Mouse (Mus musculus) heart, adult 2 months (tissue): ENCODE measurements around the gene Emcn. TPM values are rescaled to one million over a fixed set of nuclear protein-coding genes. Genes with fewer than 3 reads are reported as not detected.
A peak's percentile ranks its signal among the peaks of the same experiment; 100 is the strongest.

Source experiments
- DNase-seq, 2 experiments: peaks; one replicate each; pipeline ENCODE4 v3.0.0; 2021
- H3K27ac ChIP-seq: fragments of 200-600 bp; 2 replicates; pipeline ENCODE4 v1.8.1; 2022
- H3K27me3 ChIP-seq: fragments of 200-500 bp; 2 replicates; pipeline ENCODE4 v1.6.1; 2012; ENCODE audit warnings: mild to moderate bottlenecking, low read length, inconsistent platforms, mixed read lengths; ENCODE audit not compliant: control insufficient read depth, insufficient read depth
- H3K36me3 ChIP-seq: fragments of 200-500 bp; 2 replicates; pipeline ENCODE4 v1.6.1; 2012; ENCODE audit warnings: low read length, inconsistent platforms; ENCODE audit not compliant: control insufficient read depth, insufficient read depth
- H3K4me1 ChIP-seq: fragments of 200-500 bp; 2 replicates; pipeline ENCODE4 v1.6.1; 2011; ENCODE audit warnings: low read length; ENCODE audit not compliant: control insufficient read depth, insufficient read depth
- H3K4me3 ChIP-seq: fragments of 200-600 bp; 2 replicates; pipeline ENCODE4 v1.8.1; 2022
- H3K79me2 ChIP-seq: fragments of 200-500 bp; replicated peaks from 2 replicates; pipeline ENCODE4 v1.6.1; 2012; ENCODE audit warnings: mild to moderate bottlenecking, inconsistent platforms, low read length, moderate library complexity, mixed read lengths; ENCODE audit not compliant: control insufficient read depth, insufficient read depth
- H3K9ac ChIP-seq: fragments of 200-500 bp; 2 replicates; pipeline ENCODE4 v1.6.1; 2012; ENCODE audit warnings: low read depth, mild to moderate bottlenecking, control low read depth, inconsistent platforms, low read length, mixed read lengths
- CTCF ChIP-seq: fragments of 200-600 bp; IDR thresholded peaks from 2 replicates; pipeline ENCODE4 v1.8.1; 2022; ENCODE audit warnings: antibody characterized with exemption, mild to moderate bottlenecking, moderate library complexity
- EP300 ChIP-seq: fragments of 200-500 bp; IDR thresholded peaks from 2 replicates; pipeline ENCODE4 v1.6.1; 2011; ENCODE audit warnings: low read depth, low read length, control low read depth; ENCODE audit not compliant: insufficient read depth
- POLR2A ChIP-seq: fragments of 200-500 bp; IDR thresholded peaks from 2 replicates; pipeline ENCODE4 v1.6.1; 2011; ENCODE audit warnings: mild to moderate bottlenecking, low read depth, low read length, control low read depth; ENCODE audit not compliant: insufficient read depth
- WGBS: fragments of 180-500 bp; shearing (Covaris S2); methylation state at CpG from one replicate; pipeline ENCODE4 v1.1.7; 2018; 5-methylcytosine and 5-hydroxymethylcytosine counted together
- intact Hi-C: fragments of 180-260 bp; cut with DNase I; formaldehyde crosslinking; loops from one replicate; pipeline ENCODE4 v1.15.1; 2025
- polyA plus RNA-seq: library from polyadenylated mRNA; depleted of rRNA; stranded (reverse); fragments of >200 nt; gene quantifications from 2 replicates; pipeline ENCODE4 v1.2.3, GENCODE M21; 2012
- total RNA-seq, 2 experiments: library from RNA; stranded (reverse); gene quantifications; 2 replicates each; pipeline ENCODE4 v1.2.3; 2021

Gene Emcn
- total and polyA plus RNA-seq, 3 experiments = 44.1 to 59.4 (median 47.6) TPM

- DNase-seq = no peak
- no peak for TF ChIP-seq POLR2A
- no peak for TF ChIP-seq EP300
- TF ChIP-seq CTCF = no peak
- Histone ChIP-seq H3K36me3 (no peaks in the 10 kb centered on the region), H3K79me2 (no peaks in the 10 kb centered on the region), H3K27me3 (no peaks in the 10 kb centered on the region), H3K9ac (no peak overlapping the region), H3K4me3 (no peak overlapping the region), H3K4me1 (no peaks in the 10 kb centered on the region), H3K27ac (no peak overlapping the region)
- 54% methylated on average over 5 of the region's 5 CpGs for WGBS
- intact Hi-C loops = loop anchor here (5.0 to 10.0 kb wide), 3 partner anchors 73 to 337 kb away; partner anchors contain the start of gene Emcn
Measured at GRCm38 (mm10) chr3:137415451-137416086, 74.7 kb downstream of the Emcn start.

DNA sequence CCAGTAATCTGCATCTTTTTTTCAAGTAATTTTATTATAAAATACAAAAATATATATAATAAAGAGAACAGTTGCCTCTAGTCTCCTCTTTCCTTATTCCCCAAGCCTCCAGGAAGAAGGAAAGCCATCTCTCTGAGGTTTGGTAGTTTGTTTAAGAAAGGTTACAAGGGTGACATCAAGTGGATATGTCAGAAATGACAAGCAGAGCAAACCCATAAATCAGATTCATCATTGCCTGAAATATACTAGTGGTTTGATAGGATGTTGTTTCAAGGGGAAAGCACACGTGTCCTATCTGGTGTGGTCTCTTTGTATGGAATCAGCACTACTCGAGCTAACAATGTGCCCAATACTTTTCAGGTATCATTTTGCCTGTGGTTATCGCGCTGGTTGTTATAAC lies 77.8 kb downstream of the Emcn start:
- no peak overlapping the region for H3K27ac ChIP-seq
- intact Hi-C loops = loop anchor here (2.0 to 10.0 kb wide), 5 partner anchors 76 to 1532 kb away; partner anchors contain the start of gene Emcn
- H3K27me3 ChIP-seq = no peaks in the 10 kb centered on the region
- no peaks in the 10 kb centered on the region for H3K36me3 ChIP-seq
- no peak overlapping the region for H3K9ac ChIP-seq
- 59% methylated on average over 4 of the region's 4 CpGs for WGBS
- DNase-seq = no peak
- H3K4me3 ChIP-seq = no peak overlapping the region
- no peaks in the 10 kb centered on the region for H3K79me2 ChIP-seq
- TF ChIP-seq CTCF = peak; percentile 81
- no peak for TF ChIP-seq EP300
- TF ChIP-seq POLR2A = no peak
- no peaks in the 10 kb centered on the region for H3K4me1 ChIP-seq

DNA sequence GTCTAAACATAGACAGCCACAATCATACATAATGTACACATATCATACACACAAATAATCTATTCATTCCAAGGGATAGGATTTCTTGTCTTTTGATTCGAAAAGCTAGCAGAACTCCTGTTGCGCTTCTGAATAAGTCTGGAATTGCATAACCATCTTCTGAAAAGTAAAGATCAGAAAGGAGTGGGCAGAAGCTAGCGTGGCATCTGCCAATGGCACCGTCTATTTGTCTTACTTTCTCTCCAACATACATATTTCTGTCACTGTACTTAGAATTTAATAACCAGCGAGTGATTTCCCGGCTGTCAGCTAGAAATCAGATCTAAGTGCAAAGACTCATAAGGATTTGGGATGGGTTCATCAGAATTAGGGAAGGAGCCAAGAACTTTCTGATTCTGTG lies 88.6 kb downstream of the Emcn start:
- no peak for TF ChIP-seq CTCF
- no peak for TF ChIP-seq POLR2A
- TF ChIP-seq EP300 = no peak
- H3K27me3 ChIP-seq = no peaks in the 10 kb centered on the region
- intact Hi-C loops = no loop called here
- H3K4me3 ChIP-seq = no peak overlapping the region
- H3K79me2 ChIP-seq = no peaks in the 10 kb centered on the region
- no peak overlapping the region for H3K27ac ChIP-seq
- no peaks in the 10 kb centered on the region; the same call in 1 of the 2 replicates for H3K36me3 ChIP-seq
- H3K9ac ChIP-seq = no peak overlapping the region
- WGBS = 95% methylated on average over 6 of the region's 6 CpGs
- no peak for DNase-seq
- no peaks in the 10 kb centered on the region for H3K4me1 ChIP-seq

DNA sequence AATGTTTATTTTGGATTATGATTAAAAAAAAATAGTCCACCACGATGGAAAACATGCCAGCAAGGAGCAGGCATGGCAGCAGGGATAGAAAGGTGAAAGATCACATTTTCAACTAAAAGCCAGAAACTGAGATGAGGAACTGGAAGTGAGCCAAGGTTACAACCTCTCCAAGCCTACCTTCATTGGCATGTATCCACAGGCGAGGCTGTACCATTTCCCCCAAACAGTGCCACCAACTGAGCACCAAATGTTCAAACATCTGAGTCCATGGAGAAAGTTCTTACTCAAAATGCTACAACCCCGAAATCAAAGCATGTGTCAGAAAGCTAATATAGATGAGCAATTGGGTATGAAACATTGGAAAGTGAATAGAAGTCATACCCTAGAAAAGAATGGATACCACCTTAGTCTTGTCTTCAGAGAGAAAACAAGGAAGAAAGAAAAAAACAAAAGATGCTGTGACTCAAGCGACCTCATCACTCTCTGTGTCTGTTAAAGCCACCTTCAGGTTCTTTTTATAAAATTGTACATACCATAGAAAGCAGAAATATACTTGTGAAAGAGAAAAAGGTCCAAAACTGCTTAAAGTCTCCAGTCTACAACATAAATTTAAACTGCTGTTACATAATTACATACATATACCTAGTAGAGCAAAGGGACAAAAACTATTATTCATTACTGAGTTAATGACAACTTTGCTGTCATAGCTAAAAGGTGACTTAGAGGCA lies 124.2 kb downstream of the Emcn start:
- H3K36me3 ChIP-seq = no peaks in the 10 kb centered on the region
- DNase-seq = no peak
- H3K27me3 ChIP-seq = no peaks in the 10 kb centered on the region
- WGBS = 59% methylated on average over 4 of the region's 4 CpGs
- H3K4me3 ChIP-seq = no peak overlapping the region
- no peaks in the 10 kb centered on the region for H3K4me1 ChIP-seq
- no peak overlapping the region for H3K9ac ChIP-seq
- no peaks in the 10 kb centered on the region for H3K79me2 ChIP-seq
- TF ChIP-seq EP300 (no peak), CTCF (no peak), POLR2A (no peak)
- H3K27ac ChIP-seq = no peak overlapping the region
- intact Hi-C loops = no loop called here

- no peak for DNase-seq
- intact Hi-C loops = no loop called here
Measured at GRCm38 (mm10) chr3:137465953-137466352, 125.1 kb downstream of the Emcn start.

GRCm38 (mm10) chr3:137466766-137467165 lies 125.9 kb downstream of the Emcn start:
- Histone ChIP-seq H3K4me3 (no peak overlapping the region), H3K36me3 (no peaks in the 10 kb centered on the region), H3K79me2 (no peaks in the 10 kb centered on the region), H3K27ac (no peak overlapping the region), H3K4me1 (no peaks in the 10 kb centered on the region), H3K27me3 (no peaks in the 10 kb centered on the region), H3K9ac (no peak overlapping the region)
- intact Hi-C loops = no loop called here
- no peak for TF ChIP-seq POLR2A
- no peak for TF ChIP-seq CTCF
- TF ChIP-seq EP300 = no peak
- 79% methylated on average over 4 of the region's 4 CpGs for WGBS
- DNase-seq = no peak

More at GRCm38 (mm10) chr3:137465953-137466352, 125.1 kb downstream of the Emcn start:
- H3K79me2 ChIP-seq = no peaks in the 10 kb centered on the region
- WGBS = 48% methylated on average over 4 of the region's 4 CpGs
- no peaks in the 10 kb centered on the region for H3K4me1 ChIP-seq
- no peak overlapping the region for H3K9ac ChIP-seq
- H3K36me3 ChIP-seq = no peaks in the 10 kb centered on the region
- TF ChIP-seq EP300 (no peak), CTCF (no peak), POLR2A (no peak)
- no peaks in the 10 kb centered on the region for H3K27me3 ChIP-seq
- no peak overlapping the region for H3K4me3 ChIP-seq
- no peak overlapping the region for H3K27ac ChIP-seq
